Mouse (Mus musculus): ENCODE results near the gene Atl1.

GRCm38 (mm10) chr12:69908511-69908900, 16.1 kb downstream of the Atl1 start:
- TF ChIP-seq GATA1 (IDR thresholded peaks at IDR 0.05; ENCODE audit: low read depth, low read length) = no peak
- TF ChIP-seq POLR2A (IDR thresholded peaks at IDR 0.05; ENCODE audit: control insufficient read depth in 1 of 2, insufficient read depth in 1 of 2, low read depth in 1 of 2, low read length in 2 of 2, poor library complexity in 1 of 2) = no peak
- TF ChIP-seq CHD2 (IDR thresholded peaks at IDR 0.05; ENCODE audit: low read length) = no peak
- TF ChIP-seq CTCF (IDR thresholded peaks at IDR 0.05 in 2 of 3, conservative IDR thresholded peaks at IDR 0.05 in 1 of 3; ENCODE audit: control insufficient read depth in 1 of 3, insufficient read depth in 1 of 3, low read depth in 2 of 3, low read length in 3 of 3, poor library complexity in 1 of 3, severe bottlenecking in 1 of 3) = no peak
- no peak for TF ChIP-seq MXI1 (IDR thresholded peaks at IDR 0.05; ENCODE audit: low read depth, low read length)
- no peak for TF ChIP-seq POLR2AphosphoS5 (IDR thresholded peaks at IDR 0.05; ENCODE audit: borderline replicate concordance, low read depth, low read length)
- TF ChIP-seq ZC3H11A (IDR thresholded peaks at IDR 0.05; ENCODE audit: low read depth, low read length) = no peak
- TF ChIP-seq MYC (IDR thresholded peaks at IDR 0.05; ENCODE audit: low read depth, low read length) = no peak
- TF ChIP-seq TCF12 (IDR thresholded peaks at IDR 0.05; ENCODE audit: low read depth, low read length) = no peak
- no peak for TF ChIP-seq RCOR1 (IDR thresholded peaks at IDR 0.05; ENCODE audit: low read depth, low read length)
